Mouse (Mus musculus): Measurements from ENCODE around the gene Cmtr1. TPM values are rescaled to one million over a fixed set of nuclear protein-coding genes. Genes with fewer than 3 reads are reported as not detected.

Gene Cmtr1
- polyA plus RNA-seq, 1 experiment from 2014 or later = 132 TPM

GRCm38 (mm10) chr17:29730510-29731265, 70.3 kb downstream of the Cmtr1 start:
- Histone ChIP-seq H3K4me3 (no peak overlapping the region), H3K4me1 (replicated peaks) (peaks cover 40% of the 10 kb centered on the region), H3K27ac (peak overlapping the region; percentile 87), H3K9me3 (no peaks in the 10 kb centered on the region), H3K4me2 (no peak overlapping the region), H3K27me3 (no peaks in the 10 kb centered on the region), H3K36me3 (no peaks in the 10 kb centered on the region), H3K9ac (peak overlapping the region; percentile 46)
- 17% methylated on average over 13 of the region's 13 CpGs for WGBS
- peak; percentile 71 for ATAC-seq (ENCODE audit: low FRiP score)

DNA sequence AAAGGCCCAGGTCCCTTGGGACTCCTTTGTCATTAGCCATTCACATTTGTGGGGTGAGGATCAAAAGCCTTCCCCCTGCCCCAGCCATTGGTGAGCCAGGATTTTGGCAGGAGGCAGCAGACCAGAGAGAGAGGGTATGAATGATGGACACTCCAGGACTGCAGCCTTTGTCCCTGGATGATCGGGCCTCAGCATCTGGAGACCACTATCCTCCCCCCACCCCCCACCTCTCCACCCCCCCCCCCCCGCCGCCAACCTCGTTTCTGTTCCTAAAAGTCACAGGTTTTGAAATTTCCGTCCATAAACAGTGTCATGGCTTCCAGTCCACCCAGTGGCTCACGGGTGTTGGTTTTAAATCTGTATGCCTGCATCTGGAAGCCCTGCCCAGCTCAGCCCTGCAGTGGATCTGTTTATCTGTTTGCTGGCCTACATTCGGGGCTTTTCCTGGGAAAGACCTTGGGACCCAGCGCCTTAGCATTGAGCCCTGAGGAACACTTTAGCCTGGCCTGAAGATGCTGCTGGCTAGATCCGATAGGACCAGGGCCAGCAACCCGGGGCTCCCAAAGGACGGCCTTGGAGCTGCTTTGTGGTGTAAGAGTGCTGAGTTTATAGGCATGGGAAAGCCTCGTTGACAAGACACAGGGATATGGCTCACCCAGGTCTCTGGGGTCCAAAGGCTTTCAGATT, 71.0 kb downstream of the Cmtr1 start:
- 32% methylated on average over 12 of the region's 12 CpGs for WGBS
- Histone ChIP-seq H3K9me3 (no peaks in the 10 kb centered on the region), H3K9ac (peak overlapping the region; percentile 46), H3K4me2 (no peak overlapping the region), H3K27me3 (no peaks in the 10 kb centered on the region), H3K4me3 (no peak overlapping the region), H3K36me3 (no peaks in the 10 kb centered on the region), H3K4me1 (replicated peaks) (peaks cover 47% of the 10 kb centered on the region), H3K27ac (peak overlapping the region; percentile 87)
- peak; percentile 38; the same call in 1 of the 2 replicates for ATAC-seq (ENCODE audit: low FRiP score)

GRCm38 (mm10) chr17:29731953-29732325, 71.5 kb downstream of the Cmtr1 start:
- peak overlapping the region; percentile 46; the same call in 1 of the 2 replicates for H3K9ac ChIP-seq
- no peaks in the 10 kb centered on the region for H3K36me3 ChIP-seq
- WGBS = 39% methylated on average over 6 of the region's 6 CpGs
- no peaks in the 10 kb centered on the region for H3K27me3 ChIP-seq
- H3K27ac ChIP-seq = peak overlapping the region; percentile 87
- peaks cover 53% of the 10 kb centered on the region for H3K4me1 ChIP-seq (replicated peaks)
- no peak overlapping the region for H3K4me2 ChIP-seq
- H3K4me3 ChIP-seq = no peak overlapping the region
- no peaks in the 10 kb centered on the region for H3K9me3 ChIP-seq
- ATAC-seq (ENCODE audit: low FRiP score) = no peak

- 78% methylated on average over 2 of the region's 2 CpGs for WGBS
- Histone ChIP-seq H3K9ac (no peak overlapping the region), H3K4me1 (replicated peaks) (peaks cover 57% of the 10 kb centered on the region), H3K27me3 (no peaks in the 10 kb centered on the region), H3K27ac (no peak overlapping the region), H3K4me2 (no peak overlapping the region), H3K9me3 (no peaks in the 10 kb centered on the region), H3K36me3 (no peaks in the 10 kb centered on the region), H3K4me3 (no peak overlapping the region)
- no peak for ATAC-seq (ENCODE audit: low FRiP score)
Observed at GRCm38 (mm10) chr17:29732522-29732921, 72.1 kb downstream of the Cmtr1 start.

- Histone ChIP-seq H3K9me3 (no peaks in the 10 kb centered on the region), H3K27ac (peak overlapping the region; percentile 83), H3K9ac (no peak overlapping the region), H3K4me1 (replicated peaks) (peaks cover 64% of the 10 kb centered on the region), H3K4me3 (no peak overlapping the region), H3K36me3 (no peaks in the 10 kb centered on the region), H3K4me2 (no peak overlapping the region), H3K27me3 (no peaks in the 10 kb centered on the region)
- 24% methylated on average over 15 of the region's 15 CpGs for WGBS
- no peak for ATAC-seq (ENCODE audit: low FRiP score)
Observed at GRCm38 (mm10) chr17:29736448-29737014, 76.1 kb downstream of the Cmtr1 start.

DNA sequence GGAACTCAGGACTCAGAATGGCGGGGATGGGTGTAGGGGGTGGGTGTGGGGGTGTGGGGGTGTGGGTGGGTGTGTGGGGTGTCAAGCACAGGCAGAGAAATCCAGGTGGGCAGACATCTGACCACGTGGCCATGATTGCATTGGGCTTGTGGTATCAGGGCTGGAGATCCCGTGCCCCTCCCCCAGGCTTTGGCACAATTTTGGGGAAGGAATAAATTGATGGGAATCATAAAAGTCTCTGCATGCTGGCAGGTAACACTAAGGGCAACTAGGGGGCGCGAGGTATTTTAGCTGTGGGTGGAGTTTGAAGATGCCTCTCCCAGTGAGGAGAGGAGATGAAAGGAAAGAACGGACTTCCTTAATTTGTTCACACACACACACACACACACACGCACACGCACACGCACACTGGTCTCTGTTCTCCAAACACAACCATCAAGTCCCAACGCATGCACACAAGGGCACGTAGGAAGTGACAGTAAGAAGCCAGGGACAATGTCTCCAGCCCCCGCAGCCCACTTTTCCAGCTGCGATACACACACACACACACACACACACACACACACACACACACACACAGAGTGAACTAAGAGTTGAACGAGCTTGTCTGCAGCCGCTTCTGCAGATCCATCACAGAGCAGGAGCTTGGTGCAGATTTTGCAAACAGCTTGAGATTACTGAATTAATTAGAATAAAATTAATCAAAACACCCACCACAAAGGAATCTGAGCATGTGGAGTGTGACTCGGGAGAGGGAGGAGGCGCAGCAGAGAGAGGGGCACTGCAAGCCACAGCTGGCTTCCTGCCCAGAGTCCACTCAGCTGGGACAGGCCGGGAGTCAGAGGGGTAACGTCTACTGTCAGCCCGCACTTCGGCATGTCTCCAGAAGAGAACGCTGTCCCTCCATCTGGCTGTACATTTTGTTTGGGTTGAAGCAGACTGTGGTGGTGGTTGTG, 77.7 kb downstream of the Cmtr1 start:
- no peak overlapping the region for H3K9ac ChIP-seq
- WGBS = 30% methylated on average over 22 of the region's 22 CpGs
- H3K27ac ChIP-seq = peak overlapping the region; percentile 81

GRCm38 (mm10) chr17:29747466-29747865, 87.1 kb downstream of the Cmtr1 start:
- Histone ChIP-seq H3K36me3 (no peaks in the 10 kb centered on the region), H3K9ac (no peak overlapping the region), H3K4me1 (replicated peaks) (peaks cover 52% of the 10 kb centered on the region), H3K9me3 (no peaks in the 10 kb centered on the region), H3K27me3 (no peaks in the 10 kb centered on the region), H3K4me2 (no peak overlapping the region), H3K4me3 (no peak overlapping the region), H3K27ac (peak overlapping the region; percentile 62; the same call in 1 of the 2 replicates)
- ATAC-seq (ENCODE audit: low FRiP score) = no peak
- 51% methylated on average over 6 of the region's 6 CpGs for WGBS

More for the DNA sequence above, 77.7 kb downstream of the Cmtr1 start:
- no peak overlapping the region for H3K4me3 ChIP-seq
- H3K36me3 ChIP-seq = no peaks in the 10 kb centered on the region
- no peaks in the 10 kb centered on the region for H3K27me3 ChIP-seq
- no peaks in the 10 kb centered on the region for H3K9me3 ChIP-seq
- no peak overlapping the region for H3K4me2 ChIP-seq
- H3K4me1 ChIP-seq (replicated peaks) = peaks cover 59% of the 10 kb centered on the region
- peak; percentile 79 for ATAC-seq (ENCODE audit: low FRiP score)

DNA sequence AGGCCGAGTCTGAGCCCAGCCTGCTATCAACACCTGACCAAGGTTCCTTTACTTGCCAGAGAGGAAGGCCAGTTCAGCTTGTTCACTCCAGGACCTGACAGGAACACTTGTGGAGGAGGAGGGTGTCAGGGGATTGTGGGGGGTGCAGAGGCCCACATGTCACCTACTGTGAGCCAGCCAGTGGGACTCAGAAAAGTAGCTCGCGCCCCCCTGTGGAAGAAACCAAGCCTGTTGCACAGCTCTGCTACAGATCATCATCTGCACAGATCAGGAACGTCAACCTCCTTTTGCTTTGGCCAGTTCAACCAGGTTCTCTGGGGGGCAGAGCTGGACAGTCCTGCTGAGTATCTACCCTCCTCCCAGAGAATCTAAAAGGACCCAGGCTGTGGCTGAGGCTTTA, 94.1 kb downstream of the Cmtr1 start:
- Histone ChIP-seq H3K27ac (no peak overlapping the region), H3K9me3 (no peaks in the 10 kb centered on the region), H3K4me1 (replicated peaks) (peaks cover 37% of the 10 kb centered on the region), H3K4me2 (no peak overlapping the region), H3K27me3 (no peaks in the 10 kb centered on the region), H3K36me3 (no peaks in the 10 kb centered on the region), H3K9ac (no peak overlapping the region), H3K4me3 (no peak overlapping the region)
- ATAC-seq (ENCODE audit: low FRiP score) = no peak
- 54% methylated on average over 4 of the region's 4 CpGs for WGBS

Other genes with a start within 250 kb of the Cmtr1 start
- gene Pim1, start 169.8 kb upstream of the Cmtr1 start, polyA plus RNA-seq (2015; fragmentation: Nextera tagmentation; extraction: Ambion mirVana) = 12.7 and 13.8 TPM in 2 replicates
- gene Gm17657, start 111.0 kb upstream of the Cmtr1 start, polyA plus RNA-seq (2015; fragmentation: Nextera tagmentation; extraction: Ambion mirVana) = not detected in 2 replicates
- gene Tbc1d22b, start 110.8 kb upstream of the Cmtr1 start, polyA plus RNA-seq (2015; fragmentation: Nextera tagmentation; extraction: Ambion mirVana) = 22.1 and 22.8 TPM in 2 replicates
- 1.6 and 1.8 TPM in 2 replicates for gene Tmem217, start 108.2 kb upstream of the Cmtr1 start, polyA plus RNA-seq (2015; fragmentation: Nextera tagmentation; extraction: Ambion mirVana)
- gene Rnf8, start 45.8 kb upstream of the Cmtr1 start, polyA plus RNA-seq (2015; fragmentation: Nextera tagmentation; extraction: Ambion mirVana) = 79.2 and 83.4 TPM in 2 replicates
- 2.9 and 3.8 TPM in 2 replicates for gene Gm28043, start 45.7 kb upstream of the Cmtr1 start, polyA plus RNA-seq (2015; fragmentation: Nextera tagmentation; extraction: Ambion mirVana)
- gene Ccdc167, start 56.4 kb downstream of the Cmtr1 start, polyA plus RNA-seq (2015; fragmentation: Nextera tagmentation; extraction: Ambion mirVana) = 10.7 and 13.4 TPM in 2 replicates